Mouse (Mus musculus) kidney, postnatal 0 days (tissue): ENCODE measurements around the gene Tfap2a. TPM values are rescaled to one million over a fixed set of nuclear protein-coding genes. Genes with fewer than 3 reads are reported as not detected.

Experiments
- ATAC-seq: fragments of 200-750 bp; cut with Nextera tagmentation; replicated peaks from 2 replicates; pipeline ENCODE4 v1.8.0; 2017; ENCODE audit warnings: low read depth, moderate number of reproducible peaks, moderate TSS enrichment, moderate library complexity; ENCODE audit not compliant: low FRiP score
- DNase-seq: peaks from one replicate; pipeline ENCODE4 v3.0.0-alpha.2; 2016; ENCODE audit warnings: low spot score
- H3K27ac ChIP-seq: fragments of 300-500 bp; sonication (generic); 2 replicates; pipeline ENCODE4 v1.5.1; 2014; ENCODE audit warnings: mild to moderate bottlenecking
- H3K27me3 ChIP-seq: fragments of 300-500 bp; sonication (generic); 2 replicates; pipeline ENCODE4 v1.6.1; 2014; ENCODE audit warnings: low read length, mixed read lengths; ENCODE audit not compliant: insufficient read depth
- H3K36me3 ChIP-seq: fragments of 300-500 bp; sonication (generic); 2 replicates; pipeline ENCODE4 v1.6.1; 2014; ENCODE audit warnings: low read length, mixed read lengths; ENCODE audit not compliant: insufficient read depth
- H3K4me1 ChIP-seq: fragments of 300-500 bp; sonication (generic); replicated peaks from 2 replicates; pipeline ENCODE4 v1.6.1; 2014; ENCODE audit warnings: antibody characterized with exemption, low read length, mixed read lengths; ENCODE audit not compliant: insufficient read depth
- H3K4me2 ChIP-seq: fragments of 300-500 bp; sonication (generic); 2 replicates; pipeline ENCODE4 v1.6.1; 2014; ENCODE audit warnings: mild to moderate bottlenecking, low read length, moderate library complexity, mixed read lengths
- H3K4me3 ChIP-seq: fragments of 300-500 bp; sonication (generic); replicated peaks from 2 replicates; pipeline ENCODE4 v1.5.1; 2014; ENCODE audit warnings: low read depth, low read length
- H3K9ac ChIP-seq: fragments of 300-500 bp; sonication (generic); 2 replicates; pipeline ENCODE4 v1.6.1; 2014; ENCODE audit warnings: low read depth, low read length
- H3K9me3 ChIP-seq: fragments of 300-500 bp; sonication (generic); replicated peaks from 2 replicates; pipeline ENCODE4 v1.6.1; 2016; ENCODE audit warnings: low read length, inconsistent platforms, mixed read lengths
- CTCF ChIP-seq: IDR thresholded peaks from 2 replicates; pipeline ENCODE4 v1.5.1; 2016; ENCODE audit warnings: antibody characterized with exemption, low read depth, mild to moderate bottlenecking, moderate library complexity
- WGBS: fragments of 180-500 bp; shearing (Covaris S2); extraction: QIAGEN DNeasy Blood & Tissue Kit; methylation state at CpG from one replicate; pipeline ENCODE4 v1.1.7; 2014; 5-methylcytosine and 5-hydroxymethylcytosine counted together
- polyA plus RNA-seq: library from polyadenylated mRNA; unstranded; fragments of >200 nt; fragmentation: Nextera tagmentation; extraction: Ambion mirVana; gene quantifications from 2 replicates; pipeline ENCODE4 v1.2.1, GENCODE M21; 2015

Gene Tfap2a
- polyA plus RNA-seq, 1 experiment from 2014 or later: 2.5 TPM

- Histone ChIP-seq H3K27me3 (peaks cover 80% of the 10 kb centered on the region), H3K36me3 (no peaks in the 10 kb centered on the region), H3K9me3 (no peaks in the 10 kb centered on the region), H3K4me2 (peak overlapping the region; percentile 83), H3K9ac (peak overlapping the region; percentile 43), H3K4me1 (peaks cover 6% of the 10 kb centered on the region), H3K27ac (peak overlapping the region; percentile 67), H3K4me3 (peak overlapping the region; percentile 26)
- WGBS: 8% methylated on average over 17 of the region's 17 CpGs
- ATAC-seq: no peak
- DNase-seq: no peak
- TF ChIP-seq CTCF: no peak
Measured at GRCm38 (mm10) chr13:40735416-40736106, 2.6 kb downstream of the Tfap2a start.

- H3K9me3 ChIP-seq: no peaks in the 10 kb centered on the region
- H3K9ac ChIP-seq: 0 out of 2 replicates have a peak overlapping the region, but pooled peaks have one; percentile 38
- no peak for TF ChIP-seq CTCF
- DNase-seq: no peak
- H3K4me1 ChIP-seq: peaks cover 6% of the 10 kb centered on the region
- no peaks in the 10 kb centered on the region for H3K36me3 ChIP-seq
- peak overlapping the region; percentile 83 for H3K4me2 ChIP-seq
- ATAC-seq: no peak
- peak overlapping the region; percentile 47; the same call in 1 of the 2 replicates for H3K27ac ChIP-seq
- WGBS: under 1% methylated on average over 33 of the region's 33 CpGs
- H3K27me3 ChIP-seq: peaks cover 80% of the 10 kb centered on the region
- H3K4me3 ChIP-seq: peak overlapping the region; percentile 55
Measured at GRCm38 (mm10) chr13:40734316-40734965, 3.7 kb downstream of the Tfap2a start.

DNA sequence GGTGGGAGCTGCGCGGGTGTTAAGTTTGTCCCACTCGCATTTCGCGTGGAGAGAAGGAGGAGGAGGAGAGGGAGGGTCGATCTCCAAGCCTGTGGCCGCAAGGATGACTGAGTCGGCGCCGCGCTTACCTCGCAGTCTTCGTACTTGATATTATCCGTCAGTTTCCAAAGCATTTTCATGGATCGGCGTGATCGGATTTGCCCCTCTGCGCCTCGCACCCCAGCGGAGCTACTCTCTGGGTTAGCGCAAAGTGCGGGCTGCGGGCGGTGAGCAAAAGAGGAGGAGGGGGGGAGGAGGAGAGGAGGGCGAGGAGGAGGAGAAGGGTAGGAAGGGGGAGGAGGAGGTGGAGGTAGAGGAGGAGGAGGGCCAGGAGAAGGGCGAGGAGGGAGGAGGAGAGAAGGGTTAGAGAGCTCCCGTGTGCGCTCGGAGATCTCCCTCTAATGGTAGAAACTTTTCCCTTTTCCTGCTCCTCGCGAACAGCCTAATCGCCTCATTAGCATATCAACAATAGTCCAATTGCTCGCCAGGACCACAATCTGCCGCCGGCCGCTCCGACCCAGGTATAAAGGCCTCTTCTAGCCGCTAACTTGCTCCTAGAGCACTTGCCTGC lies 4.5 kb downstream of the Tfap2a start:
- peak; percentile 38; the same call in 1 of the 2 replicates for ATAC-seq
- DNase-seq: peak; percentile 77
- H3K4me2 ChIP-seq: peak overlapping the region; percentile 83
- H3K9ac ChIP-seq: peak overlapping the region; percentile 53; the same call in 1 of the 2 replicates
- no peaks in the 10 kb centered on the region for H3K9me3 ChIP-seq
- no peaks in the 10 kb centered on the region for H3K36me3 ChIP-seq
- H3K4me3 ChIP-seq: peak overlapping the region; percentile 55
- H3K4me1 ChIP-seq: peaks cover 6% of the 10 kb centered on the region
- peaks cover 75% of the 10 kb centered on the region for H3K27me3 ChIP-seq
- peak overlapping the region; percentile 47 for H3K27ac ChIP-seq
- TF ChIP-seq CTCF: peak; percentile 64
- WGBS: under 1% methylated on average over 37 of the region's 38 CpGs

GRCm38 (mm10) chr13:40732816-40733541 lies 5.2 kb downstream of the Tfap2a start:
- H3K4me3 ChIP-seq: peak overlapping the region; percentile 55
- ATAC-seq (no peak), DNase-seq (no peak)
- H3K27ac ChIP-seq: 0 out of 2 replicates have a peak overlapping the region, but pooled peaks have one; percentile 47
- peaks cover 76% of the 10 kb centered on the region for H3K27me3 ChIP-seq
- peaks cover 6% of the 10 kb centered on the region for H3K4me1 ChIP-seq
- under 1% methylated on average over 30 of the region's 30 CpGs for WGBS
- no peak for TF ChIP-seq CTCF
- peak overlapping the region; percentile 53 for H3K9ac ChIP-seq
- no peaks in the 10 kb centered on the region for H3K9me3 ChIP-seq
- no peaks in the 10 kb centered on the region for H3K36me3 ChIP-seq
- peak overlapping the region; percentile 83 for H3K4me2 ChIP-seq

- no peak for ATAC-seq
- no peaks in the 10 kb centered on the region for H3K36me3 ChIP-seq
- H3K4me3 ChIP-seq: peak overlapping the region; percentile 55
- no peak for DNase-seq
- H3K4me1 ChIP-seq: peaks cover 6% of the 10 kb centered on the region
- WGBS: under 1% methylated on average over 11 of the region's 11 CpGs
- H3K27ac ChIP-seq: no peak overlapping the region
- H3K9me3 ChIP-seq: no peaks in the 10 kb centered on the region
- H3K4me2 ChIP-seq: peak overlapping the region; percentile 83
- no peak for TF ChIP-seq CTCF
- H3K9ac ChIP-seq: peak overlapping the region; percentile 67
- H3K27me3 ChIP-seq: peaks cover 73% of the 10 kb centered on the region
Measured at GRCm38 (mm10) chr13:40732085-40732484, 6.1 kb downstream of the Tfap2a start.
